12 mouse cellular contexts compared by ENCODE assay signal in the genomic region with DNA sequence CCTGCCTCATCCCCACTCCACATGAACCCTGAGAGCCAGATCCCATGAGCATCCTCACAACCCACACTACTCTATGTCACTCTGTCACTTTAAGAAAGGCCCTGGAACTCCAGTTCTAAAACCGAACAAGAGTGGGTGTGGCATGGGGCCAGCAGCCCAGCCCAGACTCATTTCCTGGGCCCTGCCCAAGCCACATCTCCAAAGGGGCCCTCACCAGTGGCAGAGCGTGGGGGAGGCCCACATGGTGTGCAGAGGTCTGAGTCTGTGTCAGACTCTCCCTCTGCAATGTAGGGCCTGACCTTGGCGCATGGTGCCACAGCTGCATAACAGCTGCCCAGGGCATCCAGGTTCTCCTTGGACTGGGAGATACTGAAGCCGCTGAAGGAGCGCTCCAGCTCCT. TPM values are rescaled to one million over a fixed set of nuclear protein-coding genes. Genes with fewer than 3 reads are reported as not detected.
DNase-seq lines count a peak whose midpoint lies in the region; ATAC-seq and TF ChIP-seq lines count a peak whose summit lies in the region.
"Had no signal": no experiment of that assay in that cellular context is flagged by ENCODE, and none has a peak within 500 bp of the region (broad histone marks: within the 10 kb centered on the region; RNA-seq: fewer than 3 reads in every experiment).

No protein-coding gene starts in this region.

- no peak for DNase-seq in kidney, adult 18-20 months
- peak; percentile 80 for DNase-seq in MEL (ENCODE audit: low read depth, low spot score)
- DNase-seq in c-Kit-negative CD71-positive TER-119-positive erythroid progenitor cells, embryonic 14.5 days (ENCODE audit: low read depth, low spot score): peak; percentile 22
- no peak for DNase-seq in spleen, adult 12 weeks (ENCODE audit: low spot score)
- DNase-seq in thymus, adult 18-20 months: no peak
- DNase-seq: heart, adult 11 months; thymus, postnatal 4 days had no signal

- no peak for TF ChIP-seq CTCF in MEL (IDR thresholded peaks at IDR 0.05 in 2 of 3, conservative IDR thresholded peaks at IDR 0.05 in 1 of 3; ENCODE audit: control insufficient read depth in 1 of 3, insufficient read depth in 1 of 3, low read depth in 2 of 3, low read length in 3 of 3, poor library complexity in 1 of 3, severe bottlenecking in 1 of 3)

- H3K4me1 ChIP-seq in kidney, embryonic 15.5 days: peaks cover 7% of the 10 kb centered on the region; the same call in 1 of the 2 replicates
- peaks cover 2 to 25% of the 10 kb centered on the region in 2 experiments; a peak in 2 of 4 replicates for H3K4me1 ChIP-seq in MEL (ENCODE audit: control insufficient read depth in 1 of 2, insufficient read depth in 2 of 2, low read length in 2 of 2)
- H3K4me1 ChIP-seq in liver, embryonic 15.5 days (replicated peaks): peaks cover 55% of the 10 kb centered on the region
- H3K4me1 ChIP-seq: embryonic facial prominence, embryonic 12.5 days had no signal

- no peak overlapping the region for H3K9ac ChIP-seq in kidney, embryonic 15.5 days
- H3K9ac ChIP-seq in MEL (ENCODE audit: control insufficient read depth, low read depth, low read length, poor library complexity, severe bottlenecking): peak overlapping the region; percentile 85
- peak overlapping the region; percentile 54; the same call in 1 of the 2 replicates for H3K9ac ChIP-seq in liver, embryonic 15.5 days
- H3K9ac ChIP-seq: embryonic facial prominence, embryonic 12.5 days had no signal

- peak; percentile 62 for ATAC-seq in kidney, embryonic 15.5 days (replicated peaks; ENCODE audit: low FRiP score)
- ATAC-seq in liver, embryonic 15.5 days (ENCODE audit: insufficient read depth): peak; percentile 75
- ATAC-seq: hindbrain, postnatal 0 days had no signal

- no peaks in the 10 kb centered on the region for H3K36me3 ChIP-seq in kidney, embryonic 15.5 days
- H3K36me3 ChIP-seq in MEL (ENCODE audit: control insufficient read depth in 1 of 2, insufficient read depth in 2 of 2, low read length in 2 of 2): peaks cover 0 to 15% of the 10 kb centered on the region in 2 experiments; a peak in 2 of 4 replicates
- H3K36me3 ChIP-seq in liver, embryonic 15.5 days (replicated peaks): no peaks in the 10 kb centered on the region
- H3K36me3 ChIP-seq: embryonic facial prominence, embryonic 12.5 days had no signal

- TF ChIP-seq RAD21 in MEL (IDR thresholded peaks at IDR 0.05; ENCODE audit: low read depth, low read length): no peak

- peak in 1 of 2 experiments; percentile 37; a peak in 1 of 4 replicates for TF ChIP-seq EP300 in MEL (IDR thresholded peaks at IDR 0.05; ENCODE audit: low read depth in 1 of 2, low read length in 2 of 2)

- no peak overlapping the region for H3K4me3 ChIP-seq in kidney, embryonic 15.5 days (replicated peaks)
- peak overlapping the region; percentile 53 to 76 for H3K4me3 ChIP-seq in MEL (ENCODE audit: control insufficient read depth in 1 of 2, insufficient read depth in 1 of 2, low read depth in 2 of 2, low read length in 2 of 2)
- H3K4me3 ChIP-seq in liver, embryonic 15.5 days (replicated peaks): peak overlapping the region; percentile 59
- H3K4me3 ChIP-seq: embryonic facial prominence, embryonic 12.5 days had no signal

- no peaks in the 10 kb centered on the region for H3K9me3 ChIP-seq in kidney, embryonic 15.5 days (replicated peaks)
- no peaks in the 10 kb centered on the region for H3K9me3 ChIP-seq in MEL (replicated peaks; ENCODE audit: insufficient read depth, low read length)
- H3K9me3 ChIP-seq in liver, embryonic 15.5 days (replicated peaks): no peaks in the 10 kb centered on the region
- H3K9me3 ChIP-seq: embryonic facial prominence, embryonic 12.5 days had no signal

- peak; percentile 75 to 87 for TF ChIP-seq POLR2A in MEL (IDR thresholded peaks at IDR 0.05; ENCODE audit: control insufficient read depth in 1 of 2, insufficient read depth in 1 of 2, low read depth in 1 of 2, low read length in 2 of 2, poor library complexity in 1 of 2)

- H3K4me2 ChIP-seq in kidney, embryonic 15.5 days: no peak overlapping the region
- H3K4me2 ChIP-seq in liver, embryonic 15.5 days: peak overlapping the region; percentile 78
- H3K4me2 ChIP-seq: embryonic facial prominence, embryonic 12.5 days had no signal

- H3K79me2 ChIP-seq in MEL (ENCODE audit: control insufficient read depth, insufficient read depth, low read length, poor library complexity): peaks cover 7% of the 10 kb centered on the region

- WGBS in kidney, embryonic 15.5 days: 46% methylated on average over 5 of the region's 5 CpGs
- WGBS in liver, embryonic 15.5 days (ENCODE audit: insufficient replicate concordance): 42% methylated on average over 5 of the region's 5 CpGs

- no peaks in the 10 kb centered on the region for H3K27me3 ChIP-seq in kidney, embryonic 15.5 days
- no peaks in the 10 kb centered on the region; a peak in 1 of 4 replicates for H3K27me3 ChIP-seq in MEL (ENCODE audit: control insufficient read depth in 1 of 2, insufficient read depth in 2 of 2, low read length in 2 of 2)
- peaks cover 10% of the 10 kb centered on the region for H3K27me3 ChIP-seq in liver, embryonic 15.5 days
- H3K27me3 ChIP-seq: embryonic facial prominence, embryonic 12.5 days had no signal

- no peak overlapping the region for H3K27ac ChIP-seq in kidney, embryonic 15.5 days
- peak overlapping the region; percentile 40 for H3K27ac ChIP-seq in MEL (ENCODE audit: control insufficient read depth, low read depth, low read length)
- peak overlapping the region; percentile 69 for H3K27ac ChIP-seq in liver, embryonic 15.5 days (replicated peaks)
- H3K27ac ChIP-seq: embryonic facial prominence, embryonic 12.5 days; hindbrain, postnatal 0 days; macrophage had no signal

TF ChIP-seq in MEL, 35 proteins besides CTCF, POLR2A, EP300 and RAD21 (continues in another document):
- no peak for TF ChIP-seq JUND (IDR thresholded peaks at IDR 0.05; ENCODE audit: low read depth, low read length)
- no peak for TF ChIP-seq MYB (IDR thresholded peaks at IDR 0.05; ENCODE audit: low read depth, low read length)
- no peak for TF ChIP-seq BHLHE40 (IDR thresholded peaks at IDR 0.05; ENCODE audit: borderline replicate concordance, low read depth, low read length)
- no peak for TF ChIP-seq CHD1 (IDR thresholded peaks at IDR 0.05; ENCODE audit: low read depth, low read length)
- no peak for TF ChIP-seq ZKSCAN1 (IDR thresholded peaks at IDR 0.05; ENCODE audit: low read depth, low read length)
- TF ChIP-seq ETS1 (IDR thresholded peaks at IDR 0.05; ENCODE audit: low read depth, low read length): no peak
- no peak for TF ChIP-seq KAT2A (conservative IDR thresholded peaks at IDR 0.05; ENCODE audit: low read depth, low read length)
- no peak for TF ChIP-seq ZMIZ1 (IDR thresholded peaks at IDR 0.05; ENCODE audit: low read depth, low read length)
- no peak for TF ChIP-seq MAFK (IDR thresholded peaks at IDR 0.05; ENCODE audit: borderline replicate concordance, low read depth, low read length)
- TF ChIP-seq TBP (IDR thresholded peaks at IDR 0.05; ENCODE audit: low read depth, low read length): 0 out of 2 replicates have a peak, but pooled peaks have one; percentile 37
- peak; percentile 69 for TF ChIP-seq MYC (IDR thresholded peaks at IDR 0.05; ENCODE audit: low read depth, low read length)
- no peak; the same call in 1 of the 2 replicates for TF ChIP-seq SIN3A (IDR thresholded peaks at IDR 0.05; ENCODE audit: low read length)
- TF ChIP-seq SMC3 (IDR thresholded peaks at IDR 0.05; ENCODE audit: low read depth, low read length): no peak
- no peak for TF ChIP-seq GATA1 (IDR thresholded peaks at IDR 0.05; ENCODE audit: low read depth, low read length)
- TF ChIP-seq ELF1 (IDR thresholded peaks at IDR 0.05; ENCODE audit: low read depth, low read length): no peak
- no peak for TF ChIP-seq RCOR1 (IDR thresholded peaks at IDR 0.05; ENCODE audit: low read depth, low read length)
- no peak for TF ChIP-seq ZC3H11A (IDR thresholded peaks at IDR 0.05; ENCODE audit: low read depth, low read length)
- peak; percentile 49; the same call in 1 of the 2 replicates for TF ChIP-seq MXI1 (IDR thresholded peaks at IDR 0.05; ENCODE audit: low read depth, low read length)
- TF ChIP-seq E2F4 (IDR thresholded peaks at IDR 0.05; ENCODE audit: borderline replicate concordance, low read depth, low read length): no peak
- TF ChIP-seq TCF12 (IDR thresholded peaks at IDR 0.05; ENCODE audit: low read depth, low read length): no peak
- TF ChIP-seq MEF2A (IDR thresholded peaks at IDR 0.05; ENCODE audit: extremely low read depth, insufficient replicate concordance, low read depth, low read length, poor library complexity, severe bottlenecking): no peak
- no peak for TF ChIP-seq GABPA (IDR thresholded peaks at IDR 0.05; ENCODE audit: low read depth, low read length)
- no peak for TF ChIP-seq USF2 (IDR thresholded peaks at IDR 0.05; ENCODE audit: borderline replicate concordance in 1 of 2, insufficient read depth in 1 of 2, low read depth in 1 of 2, low read length in 2 of 2)
- TF ChIP-seq CHD2 (IDR thresholded peaks at IDR 0.05; ENCODE audit: low read length): no peak
- TF ChIP-seq POLR2AphosphoS5 (IDR thresholded peaks at IDR 0.05; ENCODE audit: borderline replicate concordance, low read depth, low read length): no peak
- TF ChIP-seq TAL1 (IDR thresholded peaks at IDR 0.05; ENCODE audit: low read length): no peak
- TF ChIP-seq POLR2AphosphoS2 (IDR thresholded peaks at IDR 0.05; ENCODE audit: low read length): no peak
- peak; percentile 69 for TF ChIP-seq NELFE (IDR thresholded peaks at IDR 0.05; ENCODE audit: low read depth, low read length)
- no peak for TF ChIP-seq USF1 (IDR thresholded peaks at IDR 0.05; ENCODE audit: low read depth, low read length)
- TF ChIP-seq HCFC1 (IDR thresholded peaks at IDR 0.05; ENCODE audit: low read depth, low read length): 0 out of 2 replicates have a peak, but pooled peaks have one; percentile 7

RNA-seq across cellular contexts. Expression of a gene that starts 37.5 kb away (rescaled TPM):
- 4.1 and 5.0 TPM in 2 replicates for polyA plus RNA-seq in kidney, embryonic 15.5 days (2015; fragmentation: Nextera tagmentation; extraction: Ambion mirVana)
- 0.03 and 0.12 TPM in 2 replicates for total RNA-seq in MEL (2012; rRNA removed)
- not detected for polyA plus RNA-seq in MEL (2012; ENCODE audit: insufficient read depth in 1 of 2, insufficient read length in 2 of 2, low read depth in 1 of 2, low replicate concordance in 2 of 2, missing spikeins in 1 of 2)
- 0.94 and 1.1 TPM in 2 replicates for polyA plus RNA-seq in liver, embryonic 15.5 days (2015; fragmentation: Nextera tagmentation; extraction: Ambion mirVana)
- polyA plus RNA-seq: macrophage had no signal

RNA-seq across cellular contexts. Expression of a gene that starts 54.2 kb away (rescaled TPM):
- 0.33 and 0.68 TPM in 2 replicates for polyA plus RNA-seq in kidney, embryonic 15.5 days (2015; fragmentation: Nextera tagmentation; extraction: Ambion mirVana)
- total RNA-seq in MEL (2012; rRNA removed): 0.13 and 0.19 TPM in 2 replicates
- polyA plus RNA-seq in MEL (2012; ENCODE audit: insufficient read depth in 1 of 2, insufficient read length in 2 of 2, low read depth in 1 of 2, low replicate concordance in 2 of 2, missing spikeins in 1 of 2): under 1 TPM in 1 of 2 experiments, not detected in 1; 0.57 TPM
- 0.18 and 0.28 TPM in 2 replicates for polyA plus RNA-seq in liver, embryonic 15.5 days (2015; fragmentation: Nextera tagmentation; extraction: Ambion mirVana)
- polyA plus RNA-seq: macrophage had no signal

Comparison
In these comparisons a context has a peak if more than half of its experiments do, and no peak if none do; other contexts are left out.
1. DNase-seq: peak in MEL (single experiment) and c-Kit-negative CD71-positive TER-119-positive erythroid progenitor cells, embryonic 14.5 days (single experiment); none in kidney, adult 18-20 months (single experiment), spleen, adult 12 weeks (single experiment) and thymus, adult 18-20 months (0 of 2).